Mouse (Mus musculus): Measurements from ENCODE around the gene Vgll4. TPM values are rescaled to one million over a fixed set of nuclear protein-coding genes. Genes with fewer than 3 reads are reported as not detected.

Gene Vgll4
- polyA plus RNA-seq, 1 experiment from 2014 or later = 60.6 TPM

- Histone ChIP-seq H3K27ac (replicated peaks) (no peak overlapping the region), H3K4me2 (no peak overlapping the region), H3K27me3 (no peaks in the 10 kb centered on the region), H3K9ac (no peak overlapping the region), H3K9me3 (no peaks in the 10 kb centered on the region), H3K36me3 (peaks cover 7% of the 10 kb centered on the region; the same call in 1 of the 2 replicates), H3K4me3 (no peak overlapping the region), H3K4me1 (replicated peaks) (peaks cover 85% of the 10 kb centered on the region)
- ATAC-seq (ENCODE audit: low read depth) = no peak
- WGBS = 89% methylated on average over 14 of the region's 14 CpGs
These were observed 98.7 kb downstream of the Vgll4 start for GRCm38 (mm10) chr6:114871010-114871660.

- peaks cover 70% of the 10 kb centered on the region for H3K4me1 ChIP-seq (replicated peaks)
- H3K9me3 ChIP-seq = no peaks in the 10 kb centered on the region
- WGBS = 65% methylated on average over 6 of the region's 6 CpGs
- H3K27ac ChIP-seq (replicated peaks) = peak overlapping the region; percentile 38
- H3K9ac ChIP-seq = 0 out of 2 replicates have a peak overlapping the region, but pooled peaks have one; percentile 43
- ATAC-seq (ENCODE audit: low read depth) = no peak
- peaks cover 7% of the 10 kb centered on the region; the same call in 1 of the 2 replicates for H3K36me3 ChIP-seq
- H3K27me3 ChIP-seq = no peaks in the 10 kb centered on the region
- no peak overlapping the region for H3K4me3 ChIP-seq
- H3K4me2 ChIP-seq = no peak overlapping the region
These were observed 100.2 kb downstream of the Vgll4 start for GRCm38 (mm10) chr6:114869501-114870076.

- peaks cover 70% of the 10 kb centered on the region for H3K4me1 ChIP-seq (replicated peaks)
- H3K27me3 ChIP-seq = no peaks in the 10 kb centered on the region
- H3K4me2 ChIP-seq = no peak overlapping the region
- peaks cover 11% of the 10 kb centered on the region for H3K36me3 ChIP-seq
- no peaks in the 10 kb centered on the region for H3K9me3 ChIP-seq
- H3K27ac ChIP-seq (replicated peaks) = no peak overlapping the region
- 79% methylated on average over 7 of the region's 7 CpGs for WGBS
- no peak for ATAC-seq (ENCODE audit: low read depth)
- H3K4me3 ChIP-seq = no peak overlapping the region
- H3K9ac ChIP-seq = no peak overlapping the region
These were observed 101.1 kb downstream of the Vgll4 start for GRCm38 (mm10) chr6:114868656-114869055.

DNA sequence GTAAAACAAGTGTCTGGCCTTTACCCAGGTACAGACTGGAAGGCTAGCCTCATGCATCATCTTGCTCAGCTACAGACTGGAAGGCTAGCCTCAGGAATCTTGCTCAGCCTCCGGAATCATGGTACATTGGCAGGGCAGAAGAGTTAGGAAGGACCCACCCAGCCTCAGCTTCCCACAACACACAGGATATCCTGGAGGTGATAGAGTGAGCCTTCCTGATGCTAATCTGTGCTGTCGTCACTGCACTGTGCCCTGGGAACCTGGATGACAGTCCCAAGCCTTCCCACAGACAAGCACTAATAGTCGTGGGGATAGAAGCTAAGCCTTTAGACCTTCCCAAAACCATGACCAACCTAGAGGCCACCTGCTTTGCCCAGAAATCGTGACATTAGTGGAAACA, 103.2 kb downstream of the Vgll4 start:
- no peaks in the 10 kb centered on the region for H3K9me3 ChIP-seq
- no peak for ATAC-seq (ENCODE audit: low read depth)
- H3K36me3 ChIP-seq = peaks cover 30% of the 10 kb centered on the region
- WGBS = 86% methylated on average over 4 of the region's 4 CpGs
- peaks cover 57% of the 10 kb centered on the region for H3K4me1 ChIP-seq (replicated peaks)
- H3K9ac ChIP-seq = no peak overlapping the region
- no peak overlapping the region for H3K4me2 ChIP-seq
- H3K27me3 ChIP-seq = no peaks in the 10 kb centered on the region
- no peak overlapping the region for H3K27ac ChIP-seq (replicated peaks)
- no peak overlapping the region for H3K4me3 ChIP-seq

GRCm38 (mm10) chr6:114866078-114866477, 103.7 kb downstream of the Vgll4 start:
- Histone ChIP-seq H3K27me3 (no peaks in the 10 kb centered on the region), H3K9me3 (no peaks in the 10 kb centered on the region), H3K27ac (replicated peaks) (no peak overlapping the region), H3K4me2 (no peak overlapping the region), H3K4me1 (replicated peaks) (peaks cover 55% of the 10 kb centered on the region), H3K9ac (no peak overlapping the region), H3K4me3 (no peak overlapping the region), H3K36me3 (peaks cover 30% of the 10 kb centered on the region)
- WGBS = 82% methylated on average over 3 of the region's 3 CpGs
- no peak for ATAC-seq (ENCODE audit: low read depth)

GRCm38 (mm10) chr6:114864421-114864820, 105.4 kb downstream of the Vgll4 start:
- peaks cover 39% of the 10 kb centered on the region for H3K4me1 ChIP-seq (replicated peaks)
- WGBS = 74% methylated on average over 8 of the region's 8 CpGs
- H3K27ac ChIP-seq (replicated peaks) = no peak overlapping the region
- no peak for ATAC-seq (ENCODE audit: low read depth)
- H3K9ac ChIP-seq = no peak overlapping the region
- no peaks in the 10 kb centered on the region for H3K9me3 ChIP-seq
- no peaks in the 10 kb centered on the region for H3K27me3 ChIP-seq
- H3K4me2 ChIP-seq = no peak overlapping the region
- peaks cover 36% of the 10 kb centered on the region for H3K36me3 ChIP-seq
- H3K4me3 ChIP-seq = no peak overlapping the region

GRCm38 (mm10) chr6:114863501-114863900, 106.3 kb downstream of the Vgll4 start:
- H3K4me1 ChIP-seq (replicated peaks) = peaks cover 29% of the 10 kb centered on the region; the same call in 1 of the 2 replicates
- H3K9ac ChIP-seq = no peak overlapping the region
- H3K27ac ChIP-seq (replicated peaks) = no peak overlapping the region
- WGBS = 89% methylated on average over 5 of the region's 5 CpGs
- peaks cover 44% of the 10 kb centered on the region for H3K36me3 ChIP-seq
- H3K27me3 ChIP-seq = no peaks in the 10 kb centered on the region
- no peak overlapping the region for H3K4me2 ChIP-seq
- H3K4me3 ChIP-seq = no peak overlapping the region
- H3K9me3 ChIP-seq = no peaks in the 10 kb centered on the region
- no peak for ATAC-seq (ENCODE audit: low read depth)

- no peak overlapping the region for H3K9ac ChIP-seq
- ATAC-seq (ENCODE audit: low read depth) = no peak
- H3K4me3 ChIP-seq = no peak overlapping the region
- no peaks in the 10 kb centered on the region for H3K27me3 ChIP-seq
- no peaks in the 10 kb centered on the region for H3K9me3 ChIP-seq
- WGBS = 87% methylated on average over 9 of the region's 9 CpGs
- H3K4me2 ChIP-seq = no peak overlapping the region
- peaks cover 22% of the 10 kb centered on the region; the same call in 1 of the 2 replicates for H3K4me1 ChIP-seq (replicated peaks)
- H3K27ac ChIP-seq (replicated peaks) = no peak overlapping the region
- peaks cover 47% of the 10 kb centered on the region for H3K36me3 ChIP-seq
These were observed 107.7 kb downstream of the Vgll4 start for GRCm38 (mm10) chr6:114862046-114862445.

DNA sequence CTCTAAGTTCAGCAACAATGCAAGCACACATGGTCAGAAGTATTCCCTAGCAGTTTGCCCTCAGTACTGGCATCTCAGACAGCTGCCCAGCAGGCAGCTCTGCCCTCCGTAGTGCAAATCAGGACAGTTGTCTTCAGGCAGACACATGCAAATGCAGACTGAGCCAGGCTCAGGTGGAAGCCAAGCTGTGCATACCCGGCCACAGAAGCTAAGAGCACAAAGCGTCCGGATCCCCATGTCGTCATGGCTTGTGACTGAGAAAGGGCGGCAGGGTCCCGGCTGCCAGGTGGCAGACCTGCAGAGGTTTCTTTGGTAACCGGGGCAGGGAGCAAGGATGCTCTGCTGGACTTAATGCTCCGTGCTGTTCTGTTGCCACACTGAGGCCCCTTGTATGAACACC, 108.2 kb downstream of the Vgll4 start:
- Histone ChIP-seq H3K4me2 (no peak overlapping the region), H3K36me3 (peaks cover 47% of the 10 kb centered on the region), H3K27ac (replicated peaks) (peak overlapping the region; percentile 14; the same call in 1 of the 2 replicates), H3K4me3 (no peak overlapping the region), H3K27me3 (no peaks in the 10 kb centered on the region), H3K4me1 (replicated peaks) (peaks cover 18% of the 10 kb centered on the region; the same call in 1 of the 2 replicates), H3K9me3 (no peaks in the 10 kb centered on the region), H3K9ac (no peak overlapping the region)
- no peak for ATAC-seq (ENCODE audit: low read depth)
- 64% methylated on average over 9 of the region's 9 CpGs for WGBS

GRCm38 (mm10) chr6:114860677-114861568, 108.9 kb downstream of the Vgll4 start:
- H3K27me3 ChIP-seq = no peaks in the 10 kb centered on the region
- H3K36me3 ChIP-seq = peaks cover 47% of the 10 kb centered on the region
- peak overlapping the region; percentile 14; the same call in 1 of the 2 replicates for H3K27ac ChIP-seq (replicated peaks)
- no peak overlapping the region for H3K9ac ChIP-seq
- WGBS = 82% methylated on average over 14 of the region's 14 CpGs
- H3K9me3 ChIP-seq = no peaks in the 10 kb centered on the region
- no peak overlapping the region for H3K4me2 ChIP-seq
- H3K4me3 ChIP-seq = no peak overlapping the region
- no peak for ATAC-seq (ENCODE audit: low read depth)
- peaks cover 12% of the 10 kb centered on the region; the same call in 1 of the 2 replicates for H3K4me1 ChIP-seq (replicated peaks)

DNA sequence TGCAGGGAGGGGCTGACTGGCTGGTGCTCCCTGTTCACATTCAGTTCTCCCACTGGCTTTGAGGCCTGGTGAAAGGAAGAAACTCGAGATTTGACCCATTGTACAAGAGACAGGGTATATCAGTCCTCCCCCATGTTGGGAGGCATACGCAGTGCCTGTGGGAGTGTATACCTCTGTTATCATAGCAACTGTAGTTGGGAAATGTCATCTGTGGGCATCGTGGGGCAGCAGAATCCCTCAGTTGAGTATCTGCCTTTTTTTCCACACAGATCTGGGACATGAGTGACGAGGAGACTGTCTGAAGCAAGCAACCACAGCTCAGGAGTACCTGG, 111.1 kb downstream of the Vgll4 start:
- WGBS = 90% methylated on average over 4 of the region's 4 CpGs
- no peak overlapping the region for H3K9ac ChIP-seq
- no peak for ATAC-seq (ENCODE audit: low read depth)

More for the DNA sequence above, 111.1 kb downstream of the Vgll4 start:
- H3K4me3 ChIP-seq = no peak overlapping the region
- no peaks in the 10 kb centered on the region for H3K9me3 ChIP-seq
- H3K4me1 ChIP-seq (replicated peaks) = peaks cover 22% of the 10 kb centered on the region
- H3K36me3 ChIP-seq = peaks cover 43% of the 10 kb centered on the region
- H3K27me3 ChIP-seq = no peaks in the 10 kb centered on the region
- no peak overlapping the region for H3K27ac ChIP-seq (replicated peaks)
- H3K4me2 ChIP-seq = no peak overlapping the region
